Mouse (Mus musculus): Measurements from ENCODE around the gene Ralgapa1. TPM values are rescaled to one million over a fixed set of nuclear protein-coding genes. Genes with fewer than 3 reads are reported as not detected.
A peak's percentile ranks its signal among the peaks of the same experiment; 100 is the strongest.

Gene Ralgapa1
- total and polyA plus RNA-seq, 3 experiments: 14.1 to 111 (median 29.7) TPM

DNA sequence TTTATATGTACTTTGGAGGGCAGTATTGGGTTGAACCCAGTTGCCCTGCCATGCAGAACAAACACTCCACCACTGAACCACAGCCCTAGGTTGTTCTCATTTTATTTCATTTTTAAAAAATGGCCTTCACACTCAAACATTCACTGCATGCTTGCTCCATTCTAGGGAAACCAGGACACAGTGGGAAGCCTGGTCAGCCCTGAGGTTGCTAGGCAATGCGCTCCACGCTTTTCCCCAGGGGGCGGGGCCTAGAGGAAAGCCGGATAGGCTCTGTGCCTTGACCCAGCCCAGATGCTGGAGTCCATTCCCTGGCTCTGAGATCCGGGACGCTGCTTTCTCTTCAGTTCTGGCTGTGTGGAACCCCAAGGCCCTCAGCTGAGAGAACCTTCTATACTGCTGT, 247.2 kb downstream of the Ralgapa1 start:
- Histone ChIP-seq H3K4me3 (ENCODE audit: control insufficient read depth in 1 of 2, insufficient read depth in 1 of 2, low read depth in 2 of 2, low read length in 2 of 2) (no peak overlapping the region), H3K36me3 (ENCODE audit: control insufficient read depth in 1 of 2, insufficient read depth in 2 of 2, low read length in 2 of 2) (peaks cover 0 to 4% of the 10 kb centered on the region in 2 experiments; a peak in 1 of 4 replicates), H3K79me2 (ENCODE audit: control insufficient read depth, insufficient read depth, low read length, poor library complexity) (no peaks in the 10 kb centered on the region), H3K27ac (ENCODE audit: control insufficient read depth, low read depth, low read length) (no peak overlapping the region), H3K4me1 (ENCODE audit: control insufficient read depth in 1 of 2, insufficient read depth in 2 of 2, low read length in 2 of 2) (peaks cover 0 to 9% of the 10 kb centered on the region in 2 experiments; a peak in 2 of 4 replicates), H3K27me3 (ENCODE audit: control insufficient read depth in 1 of 2, insufficient read depth in 2 of 2, low read length in 2 of 2) (peaks cover 0 to 6% of the 10 kb centered on the region in 2 experiments; a peak in 3 of 4 replicates), H3K9me3 (replicated peaks; ENCODE audit: insufficient read depth, low read length) (no peaks in the 10 kb centered on the region), H3K9ac (ENCODE audit: control insufficient read depth, low read depth, low read length, poor library complexity, severe bottlenecking) (no peak overlapping the region)
- TF ChIP-seq MYB (IDR thresholded peaks at IDR 0.05; ENCODE audit: low read depth, low read length) (no peak), ZC3H11A (IDR thresholded peaks at IDR 0.05; ENCODE audit: low read depth, low read length) (no peak), RCOR1 (IDR thresholded peaks at IDR 0.05; ENCODE audit: low read depth, low read length) (no peak), ZKSCAN1 (IDR thresholded peaks at IDR 0.05; ENCODE audit: low read depth, low read length) (no peak), ZNF384 (IDR thresholded peaks at IDR 0.05; ENCODE audit: low read depth, low read length) (no peak), GATA1 (IDR thresholded peaks at IDR 0.05; ENCODE audit: low read depth, low read length) (no peak)
- DNase-seq (ENCODE audit: low read depth, low spot score): no peak

DNA sequence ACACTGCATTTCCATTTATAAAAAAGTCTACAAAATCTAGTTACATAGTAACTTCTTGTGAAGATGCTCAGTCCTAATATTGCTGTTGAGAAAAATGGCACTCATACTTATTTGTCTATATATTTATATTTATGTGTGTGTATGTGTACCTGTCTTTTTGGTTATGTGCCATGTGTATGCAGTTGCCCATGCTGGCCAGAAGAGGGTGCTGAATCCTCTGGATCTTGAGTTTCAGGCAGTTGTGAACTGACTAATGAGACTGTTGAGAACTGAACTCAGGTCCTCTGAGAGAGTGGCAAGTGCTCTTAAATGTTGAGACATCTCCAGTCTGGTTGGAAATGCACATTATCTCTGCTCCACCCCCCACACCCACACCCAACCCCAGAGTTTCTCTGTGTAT, 247.9 kb downstream of the Ralgapa1 start:
- H3K36me3 ChIP-seq (ENCODE audit: control insufficient read depth in 1 of 2, insufficient read depth in 2 of 2, low read length in 2 of 2): peaks cover 0 to 5% of the 10 kb centered on the region in 2 experiments; a peak in 1 of 4 replicates
- peak; percentile 34 for DNase-seq (ENCODE audit: low read depth, low spot score)
- peaks cover 1 to 4% of the 10 kb centered on the region in 2 experiments; a peak in 3 of 4 replicates for H3K27me3 ChIP-seq (ENCODE audit: control insufficient read depth in 1 of 2, insufficient read depth in 2 of 2, low read length in 2 of 2)
- no peaks in the 10 kb centered on the region for H3K79me2 ChIP-seq (ENCODE audit: control insufficient read depth, insufficient read depth, low read length, poor library complexity)
- no peak overlapping the region for H3K27ac ChIP-seq (ENCODE audit: control insufficient read depth, low read depth, low read length)
- H3K4me3 ChIP-seq (ENCODE audit: control insufficient read depth in 1 of 2, insufficient read depth in 1 of 2, low read depth in 2 of 2, low read length in 2 of 2): no peak overlapping the region
- peaks cover 0 to 11% of the 10 kb centered on the region in 2 experiments; a peak in 2 of 4 replicates for H3K4me1 ChIP-seq (ENCODE audit: control insufficient read depth in 1 of 2, insufficient read depth in 2 of 2, low read length in 2 of 2)
- no peak for TF ChIP-seq KAT2A (conservative IDR thresholded peaks at IDR 0.05; ENCODE audit: low read depth, low read length)
- TF ChIP-seq TCF12 (IDR thresholded peaks at IDR 0.05; ENCODE audit: low read depth, low read length): no peak
- TF ChIP-seq GABPA (IDR thresholded peaks at IDR 0.05; ENCODE audit: low read depth, low read length): no peak
- TF ChIP-seq RAD21 (IDR thresholded peaks at IDR 0.05; ENCODE audit: low read depth, low read length): peak; percentile 36
- TF ChIP-seq POLR2A (IDR thresholded peaks at IDR 0.05; ENCODE audit: control insufficient read depth in 1 of 2, insufficient read depth in 1 of 2, low read depth in 1 of 2, low read length in 2 of 2, poor library complexity in 1 of 2): no peak
- TF ChIP-seq MAZ (IDR thresholded peaks at IDR 0.05; ENCODE audit: low read depth, low read length): no peak
- TF ChIP-seq UBTF (IDR thresholded peaks at IDR 0.05; ENCODE audit: borderline replicate concordance, insufficient read depth, low read depth, low read length): no peak
- TF ChIP-seq GATA1 (IDR thresholded peaks at IDR 0.05; ENCODE audit: low read depth, low read length): no peak
- no peak for TF ChIP-seq NRF1 (IDR thresholded peaks at IDR 0.05; ENCODE audit: insufficient read depth, low read depth, low read length, poor library complexity, severe bottlenecking)
- no peak for TF ChIP-seq SIN3A (IDR thresholded peaks at IDR 0.05; ENCODE audit: low read length)
- TF ChIP-seq SMC3 (IDR thresholded peaks at IDR 0.05; ENCODE audit: low read depth, low read length): peak; percentile 42
- TF ChIP-seq CTCF (IDR thresholded peaks at IDR 0.05 in 2 of 3, conservative IDR thresholded peaks at IDR 0.05 in 1 of 3; ENCODE audit: control insufficient read depth in 1 of 3, insufficient read depth in 1 of 3, low read depth in 2 of 3, low read length in 3 of 3, poor library complexity in 1 of 3, severe bottlenecking in 1 of 3): peak; percentile 43 to 48 (median 43)
- no peak overlapping the region for H3K9ac ChIP-seq (ENCODE audit: control insufficient read depth, low read depth, low read length, poor library complexity, severe bottlenecking)
- H3K9me3 ChIP-seq (replicated peaks; ENCODE audit: insufficient read depth, low read length): no peaks in the 10 kb centered on the region
